Mouse (Mus musculus) bone marrow macrophage, adult 2 months (primary cell): ENCODE data around the gene Pigl.

ENCODE experiments used
- CTCF ChIP-seq: IDR thresholded peaks from 2 replicates; pipeline ENCODE4 v1.5.1; 2012; ENCODE audit warnings: low read depth, mild to moderate bottlenecking, low read length, moderate library complexity
- POLR2A ChIP-seq: IDR thresholded peaks from 2 replicates; pipeline ENCODE4 v1.6.1; 2012; ENCODE audit warnings: mild to moderate bottlenecking, low read depth, low read length, borderline replicate concordance

GRCm38 (mm10) chr11:62426266-62426665, 32.0 kb upstream of the Pigl start:
- no peak for TF ChIP-seq CTCF
- TF ChIP-seq POLR2A, result no peak
